Comparison of ENCODE assay signal across 14 mouse cellular contexts in the genomic region with DNA sequence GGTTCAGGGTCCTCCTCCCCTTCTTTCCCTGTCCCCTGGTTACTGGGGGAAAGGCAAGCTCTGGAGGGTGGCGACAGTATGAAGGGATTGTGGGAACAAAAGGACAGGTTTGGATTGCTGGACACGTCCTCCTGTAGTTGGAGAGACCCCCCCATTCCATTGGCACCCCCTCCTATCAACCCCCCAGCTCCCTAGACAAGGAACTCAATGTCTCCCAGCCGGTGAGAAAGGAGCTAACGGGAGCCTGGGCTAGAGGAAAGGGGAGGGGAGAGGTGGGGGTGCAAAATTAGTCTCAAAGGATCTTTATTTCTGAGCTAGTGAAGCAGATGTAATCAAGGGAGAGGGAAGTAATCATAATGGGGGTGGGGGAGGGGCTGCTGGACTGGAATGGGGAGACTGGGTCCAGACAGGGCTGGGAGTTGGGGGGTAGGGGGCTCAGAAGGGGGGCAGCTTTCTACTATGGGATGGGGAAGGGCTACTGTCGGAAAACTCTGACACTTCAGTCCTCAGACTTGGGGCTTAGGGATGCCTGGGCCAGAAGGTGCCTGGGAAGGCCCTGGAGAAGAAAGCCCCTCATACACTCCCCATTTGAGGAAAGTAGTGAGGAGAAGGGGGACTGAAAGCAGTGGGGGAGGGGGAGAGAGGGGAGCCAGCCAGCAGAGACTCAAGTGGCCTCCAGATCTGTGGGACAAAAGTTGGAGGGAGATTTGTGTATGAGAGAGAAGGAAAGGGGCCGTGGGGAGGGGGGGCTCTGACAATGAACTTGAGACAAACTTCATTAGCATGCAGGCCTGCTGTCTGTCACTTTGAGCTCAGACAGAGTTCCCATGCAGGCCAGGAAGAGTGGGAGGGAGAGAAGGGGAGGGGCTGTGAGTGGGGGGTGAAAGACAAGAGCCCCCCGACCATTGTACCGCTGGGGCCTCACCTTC. TPM values are rescaled to one million over a fixed set of nuclear protein-coding genes. Genes with fewer than 3 reads are reported as not detected.
DNase-seq lines count a peak whose midpoint lies in the region; ATAC-seq and TF ChIP-seq lines count a peak whose summit lies in the region.
"Had no signal": no experiment of that assay in that cellular context is flagged by ENCODE, and none has a peak within 500 bp of the region (broad histone marks: within the 10 kb centered on the region; RNA-seq: fewer than 3 reads in every experiment).

No protein-coding gene starts in this region.

- no peaks in the 10 kb centered on the region for H3K27me3 ChIP-seq in forebrain, embryonic 15.5 days
- H3K27me3 ChIP-seq in midbrain, embryonic 14.5 days (ENCODE audit: control insufficient read depth, insufficient read depth, low read length), result peaks cover 33% of the 10 kb centered on the region
- H3K27me3 ChIP-seq in stomach, postnatal 0 days (ENCODE audit: control insufficient read depth, insufficient read depth, low read length), result peaks cover 31% of the 10 kb centered on the region

- TF ChIP-seq CTCF in brain, embryonic 14.5 days (IDR thresholded peaks at IDR 0.05; ENCODE audit: borderline replicate concordance, extremely low read depth, insufficient read depth, insufficient read length), result no peak
- no peak for TF ChIP-seq CTCF in stomach, postnatal 0 days (IDR thresholded peaks at IDR 0.05; ENCODE audit: low read depth)

- peak; percentile 58 for DNase-seq in embryo, embryonic 10.5 days (ENCODE audit: low spot score)
- DNase-seq in embryo, embryonic 10 days (ENCODE audit: low spot score), result no peak
- peak; percentile 99 for DNase-seq in brain, embryonic 14.5 days (ENCODE audit: low read depth)
- DNase-seq in midbrain, embryonic 14.5 days, result peak; percentile 78
- no peak for DNase-seq in ovary, postnatal 14 days (ENCODE audit: low spot score)
- no peak for DNase-seq in heart, postnatal 14 days
- DNase-seq in stomach, postnatal 0 days (ENCODE audit: low spot score), result no peak
- DNase-seq: kidney, adult 11 months had no signal

- no peak for TF ChIP-seq EP300 in stomach, postnatal 0 days (optimal IDR thresholded peaks at IDR 0.05)

- H3K4me1 ChIP-seq in forebrain, embryonic 15.5 days, result peaks cover 68% of the 10 kb centered on the region
- H3K4me1 ChIP-seq in midbrain, embryonic 14.5 days (ENCODE audit: control insufficient read depth, insufficient read depth, low read length), result peaks cover 49% of the 10 kb centered on the region
- H3K4me1 ChIP-seq in stomach, postnatal 0 days (replicated peaks; ENCODE audit: control insufficient read depth, insufficient read depth), result no peaks in the 10 kb centered on the region

- TF ChIP-seq POLR2A in brain, embryonic 14.5 days (IDR thresholded peaks at IDR 0.05; ENCODE audit: borderline replicate concordance, extremely low read depth, insufficient read depth, insufficient read length, poor library complexity, severe bottlenecking), result no peak; the same call in 1 of the 2 replicates

- no peaks in the 10 kb centered on the region for H3K9me3 ChIP-seq in forebrain, embryonic 15.5 days
- no peaks in the 10 kb centered on the region for H3K9me3 ChIP-seq in midbrain, embryonic 14.5 days (ENCODE audit: control insufficient read depth, low read length)
- no peaks in the 10 kb centered on the region for H3K9me3 ChIP-seq in stomach, postnatal 0 days (ENCODE audit: control insufficient read depth, low read length)
- H3K9me3 ChIP-seq: limb, embryonic 10.5 days had no signal

- peak overlapping the region; percentile 93 for H3K9ac ChIP-seq in forebrain, embryonic 15.5 days (replicated peaks)
- H3K9ac ChIP-seq in midbrain, embryonic 14.5 days (replicated peaks; ENCODE audit: low read length), result 0 out of 2 replicates have a peak overlapping the region, but pooled peaks have one; percentile 74
- no peak overlapping the region for H3K9ac ChIP-seq in stomach, postnatal 0 days (ENCODE audit: low read length)

- H3K4me2 ChIP-seq in forebrain, embryonic 15.5 days (replicated peaks), result peak overlapping the region; percentile 96
- H3K4me2 ChIP-seq in midbrain, embryonic 14.5 days (ENCODE audit: low read length), result peak overlapping the region; percentile 59
- no peak overlapping the region for H3K4me2 ChIP-seq in stomach, postnatal 0 days (replicated peaks; ENCODE audit: low read depth)

- peak; percentile 72 for ATAC-seq in forebrain, embryonic 15.5 days (replicated peaks)
- peak; percentile 67 for ATAC-seq in midbrain, embryonic 14.5 days (ENCODE audit: low FRiP score, low TSS enrichment)
- no peak for ATAC-seq in stomach, postnatal 0 days (ENCODE audit: low FRiP score, low TSS enrichment)
- ATAC-seq: lung, postnatal 0 days had no signal

- intact Hi-C loops in heart, postnatal 14 days (cut with DNase I), result no loop called here

- 1% methylated on average over 8 of the region's 8 CpGs for WGBS in forebrain, embryonic 15.5 days
- 1% methylated on average over 8 of the region's 8 CpGs for WGBS in midbrain, embryonic 14.5 days
- 5% methylated on average over 8 of the region's 8 CpGs for WGBS in stomach, postnatal 0 days

- H3K4me3 ChIP-seq in forebrain, embryonic 15.5 days, result peak overlapping the region; percentile 82
- peak overlapping the region; percentile 55 for H3K4me3 ChIP-seq in midbrain, embryonic 14.5 days (replicated peaks; ENCODE audit: low read depth, low read length)
- H3K4me3 ChIP-seq in stomach, postnatal 0 days (ENCODE audit: low read depth, low read length), result no peak overlapping the region
- H3K4me3 ChIP-seq: limb, embryonic 10.5 days had no signal

- peak overlapping the region; percentile 99 for H3K27ac ChIP-seq in forebrain, embryonic 15.5 days (replicated peaks)
- H3K27ac ChIP-seq in midbrain, embryonic 14.5 days (replicated peaks; ENCODE audit: low read depth, low read length), result peak overlapping the region; percentile 88
- no peak overlapping the region for H3K27ac ChIP-seq in stomach, postnatal 0 days (replicated peaks)
- H3K27ac ChIP-seq: limb, embryonic 10.5 days had no signal

- no peaks in the 10 kb centered on the region for H3K36me3 ChIP-seq in forebrain, embryonic 15.5 days
- peaks cover 5% of the 10 kb centered on the region; the same call in 1 of the 2 replicates for H3K36me3 ChIP-seq in midbrain, embryonic 14.5 days (ENCODE audit: control insufficient read depth, insufficient read depth, low read length)
- H3K36me3 ChIP-seq in stomach, postnatal 0 days (ENCODE audit: control insufficient read depth, insufficient read depth, low read length), result no peaks in the 10 kb centered on the region
- H3K36me3 ChIP-seq: limb, embryonic 10.5 days had no signal

RNA-seq across cellular contexts. Expression of a gene that starts 48.7 kb away (rescaled TPM):
- polyA plus RNA-seq in brain, embryonic 14.5 days (2012; rRNA removed), result 0.45 and 0.73 TPM in 2 replicates
- 0.10 and 0.14 TPM in 2 replicates for polyA plus RNA-seq in forebrain, embryonic 15.5 days (2015; fragmentation: Nextera tagmentation; extraction: Ambion mirVana)
- polyA plus RNA-seq in midbrain, embryonic 14.5 days (2014; fragmentation: Nextera tagmentation; extraction: Ambion mirVana), result 0.21 and 0.22 TPM in 2 replicates
- total RNA-seq in heart, postnatal 14 days (2021), result not detected
- 19.4 and 27.0 TPM in 2 replicates for polyA plus RNA-seq in stomach, postnatal 0 days (2015; fragmentation: Nextera tagmentation; extraction: Ambion mirVana)
- total RNA-seq: heart, adult 8-10 months; neutrophil, adult 5-6 weeks had no signal
- polyA plus RNA-seq: C2C12 had no signal

Comparison
In these comparisons a context has a peak if more than half of its experiments do, and no peak if none do; other contexts are left out.
1. DNase-seq: peak in embryo, embryonic 10.5 days (single experiment), brain, embryonic 14.5 days (single experiment) and midbrain, embryonic 14.5 days (single experiment); none in embryo, embryonic 10 days (single experiment), ovary, postnatal 14 days (single experiment), heart, postnatal 14 days (0 of 2) and stomach, postnatal 0 days (single experiment).
2. RNA of a gene that starts 48.7 kb away (polyA plus RNA-seq): 19.4 to 27.0 TPM in stomach, postnatal 0 days; 0.45 to 0.73 TPM in brain, embryonic 14.5 days, 0.21 to 0.22 TPM in midbrain, embryonic 14.5 days and 0.10 to 0.14 TPM in forebrain, embryonic 15.5 days; every median in the first group is over 10 times any median in the second.